Mouse (Mus musculus): Measurements from ENCODE around the gene Lgals12. TPM values are rescaled to one million over a fixed set of nuclear protein-coding genes. Genes with fewer than 3 reads are reported as not detected.

Gene Lgals12
- polyA plus RNA-seq, 1 experiment from 2014 or later = 2.1 TPM

Other genes starting within 250 kb of the Lgals12 start
- gene Spindoc, start 224.2 kb downstream of the Lgals12 start, polyA plus RNA-seq (2014; fragmentation: Nextera tagmentation; extraction: Ambion mirVana) = 18.8 and 23.5 TPM in 2 replicates
- 10.3 and 11.2 TPM in 2 replicates for gene 2700081O15Rik, start 189.6 kb downstream of the Lgals12 start, polyA plus RNA-seq (2014; fragmentation: Nextera tagmentation; extraction: Ambion mirVana)
- 132 and 136 TPM in 2 replicates for gene Rtn3, start 123.9 kb downstream of the Lgals12 start, polyA plus RNA-seq (2014; fragmentation: Nextera tagmentation; extraction: Ambion mirVana)
- 19.3 and 19.4 TPM in 2 replicates for gene Atl3, start 113.2 kb downstream of the Lgals12 start, polyA plus RNA-seq (2014; fragmentation: Nextera tagmentation; extraction: Ambion mirVana)
- 15.9 and 18.1 TPM in 2 replicates for gene Pla2g16, start 49.7 kb downstream of the Lgals12 start, polyA plus RNA-seq (2014; fragmentation: Nextera tagmentation; extraction: Ambion mirVana)
- gene Hrasls5, start 5.3 kb upstream of the Lgals12 start, polyA plus RNA-seq (2014; fragmentation: Nextera tagmentation; extraction: Ambion mirVana) = 0.38 TPM in 1 of 2 replicates, not detected in the other
- not detected in 2 replicates for gene Slc22a19, start 104.1 kb upstream of the Lgals12 start, polyA plus RNA-seq (2014; fragmentation: Nextera tagmentation; extraction: Ambion mirVana)
- not detected in 2 replicates for gene Slc22a26, start 195.5 kb upstream of the Lgals12 start, polyA plus RNA-seq (2014; fragmentation: Nextera tagmentation; extraction: Ambion mirVana)